Mouse (Mus musculus) bone marrow macrophage, adult 2 months (primary cell): ENCODE results near the gene Ube2v1.

ENCODE experiments used
- CTCF ChIP-seq: IDR thresholded peaks from 2 replicates; pipeline ENCODE4 v1.5.1; 2012; ENCODE audit warnings: low read depth, mild to moderate bottlenecking, low read length, moderate library complexity
- POLR2A ChIP-seq: IDR thresholded peaks from 2 replicates; pipeline ENCODE4 v1.6.1; 2012; ENCODE audit warnings: mild to moderate bottlenecking, low read depth, low read length, borderline replicate concordance

- no peak for TF ChIP-seq CTCF
- TF ChIP-seq POLR2A, result no peak
These were observed 23.2 kb upstream of the Ube2v1 start for GRCm38 (mm10) chr2:167654911-167655600.
